Mouse (Mus musculus) heart, embryonic 16.5 days (tissue): ENCODE results near the gene Itsn2. TPM values are rescaled to one million over a fixed set of nuclear protein-coding genes. Genes with fewer than 3 reads are reported as not detected.

Experiments used
- ATAC-seq: fragments of 200-750 bp; cut with Nextera tagmentation; replicated peaks from 2 replicates; pipeline ENCODE4 v1.8.0; 2017; ENCODE audit warnings: moderate number of reproducible peaks; ENCODE audit not compliant: insufficient read depth, low FRiP score; ENCODE audit errors: extremely low read depth
- H3K27ac ChIP-seq: fragments of 300-500 bp; sonication (generic); 2 replicates; pipeline ENCODE4 v1.5.1; 2014; ENCODE audit warnings: mild to moderate bottlenecking, low read length, control low read depth, moderate library complexity
- H3K27me3 ChIP-seq: fragments of 300-500 bp; sonication (generic); 2 replicates; pipeline ENCODE4 v1.6.1; 2014; ENCODE audit warnings: low read length, mixed read lengths; ENCODE audit not compliant: control insufficient read depth, insufficient read depth
- H3K36me3 ChIP-seq: fragments of 300-500 bp; sonication (generic); 2 replicates; pipeline ENCODE4 v1.6.1; 2014; ENCODE audit not compliant: control insufficient read depth, insufficient read depth
- H3K4me1 ChIP-seq: fragments of 300-500 bp; sonication (generic); 2 replicates; pipeline ENCODE4 v1.6.1; 2014; ENCODE audit warnings: low read length, mixed read lengths; ENCODE audit not compliant: control insufficient read depth, insufficient read depth
- H3K4me2 ChIP-seq: fragments of 300-500 bp; sonication (generic); 2 replicates; pipeline ENCODE4 v1.6.1; 2014; ENCODE audit warnings: low read depth, mild to moderate bottlenecking, control low read depth, low read length
- H3K4me3 ChIP-seq: fragments of 300-500 bp; sonication (generic); 2 replicates; pipeline ENCODE4 v1.5.1; 2014; ENCODE audit warnings: mild to moderate bottlenecking, control low read depth, low read length
- H3K9ac ChIP-seq: fragments of 300-500 bp; sonication (generic); 2 replicates; pipeline ENCODE4 v1.6.1; 2014; ENCODE audit warnings: low read length, control low read depth
- H3K9me3 ChIP-seq: fragments of 300-500 bp; sonication (generic); replicated peaks from 2 replicates; pipeline ENCODE4 v1.6.1; 2016; ENCODE audit warnings: low read length; ENCODE audit not compliant: control insufficient read depth
- WGBS: fragments of 180-500 bp; shearing (Covaris S2); extraction: QIAGEN DNeasy Blood & Tissue Kit; methylation state at CpG from one replicate; pipeline ENCODE4 v1.1.7; 2014; 5-methylcytosine and 5-hydroxymethylcytosine counted together
- polyA plus RNA-seq: library from polyadenylated mRNA; unstranded; fragments of >200 nt; fragmentation: Nextera tagmentation; extraction: Ambion mirVana; gene quantifications from 2 replicates; pipeline ENCODE4 v1.2.1, GENCODE M21; 2015

Gene Itsn2
- polyA plus RNA-seq, 1 experiment from 2014 or later = 32.1 TPM

- Histone ChIP-seq H3K4me1 (peaks cover 12% of the 10 kb centered on the region), H3K36me3 (no peaks in the 10 kb centered on the region), H3K4me2 (peak overlapping the region; percentile 86), H3K27me3 (no peaks in the 10 kb centered on the region), H3K27ac (no peak overlapping the region), H3K9me3 (no peaks in the 10 kb centered on the region), H3K9ac (peak overlapping the region; percentile 95), H3K4me3 (peak overlapping the region; percentile 88)
- no peak for ATAC-seq
- WGBS = 58% methylated on average over 6 of the region's 6 CpGs
Measured at GRCm38 (mm10) chr12:4592025-4592424, 413 bp upstream of the Itsn2 start.

GRCm38 (mm10) chr12:4593166-4593929, 910 bp downstream of the Itsn2 start:
- Histone ChIP-seq H3K27ac (peak overlapping the region; percentile 92), H3K27me3 (no peaks in the 10 kb centered on the region), H3K9ac (peak overlapping the region; percentile 95), H3K4me3 (peak overlapping the region; percentile 88), H3K36me3 (no peaks in the 10 kb centered on the region), H3K4me2 (peak overlapping the region; percentile 86), H3K9me3 (no peaks in the 10 kb centered on the region), H3K4me1 (peaks cover 12% of the 10 kb centered on the region)
- peak; percentile 76 for ATAC-seq
- WGBS = under 1% methylated on average over 75 of the region's 80 CpGs

GRCm38 (mm10) chr12:4593930-4594391, 1.5 kb downstream of the Itsn2 start:
- H3K27ac ChIP-seq = peak overlapping the region; percentile 92; the same call in 1 of the 2 replicates
- no peaks in the 10 kb centered on the region for H3K27me3 ChIP-seq
- ATAC-seq = no peak
- no peaks in the 10 kb centered on the region for H3K9me3 ChIP-seq
- peak overlapping the region; percentile 95 for H3K9ac ChIP-seq
- H3K36me3 ChIP-seq = no peaks in the 10 kb centered on the region
- peaks cover 16% of the 10 kb centered on the region for H3K4me1 ChIP-seq
- WGBS = 52% methylated on average over 9 of the region's 9 CpGs
- H3K4me3 ChIP-seq = peak overlapping the region; percentile 88
- H3K4me2 ChIP-seq = peak overlapping the region; percentile 86

GRCm38 (mm10) chr12:4595055-4595454, 2.6 kb downstream of the Itsn2 start:
- peak overlapping the region; percentile 28 for H3K4me2 ChIP-seq
- no peak for ATAC-seq
- no peak overlapping the region for H3K4me3 ChIP-seq
- H3K27ac ChIP-seq = no peak overlapping the region
- H3K4me1 ChIP-seq = peaks cover 21% of the 10 kb centered on the region
- H3K9me3 ChIP-seq = no peaks in the 10 kb centered on the region
- 67% methylated on average over 6 of the region's 6 CpGs for WGBS
- H3K27me3 ChIP-seq = no peaks in the 10 kb centered on the region
- H3K9ac ChIP-seq = no peak overlapping the region
- no peaks in the 10 kb centered on the region for H3K36me3 ChIP-seq

GRCm38 (mm10) chr12:4598666-4599428, 6.4 kb downstream of the Itsn2 start:
- no peak overlapping the region for H3K9ac ChIP-seq
- H3K4me1 ChIP-seq = peaks cover 17% of the 10 kb centered on the region
- ATAC-seq = no peak
- WGBS = 62% methylated on average over 8 of the region's 8 CpGs
- H3K36me3 ChIP-seq = no peaks in the 10 kb centered on the region
- H3K9me3 ChIP-seq = no peaks in the 10 kb centered on the region
- H3K27me3 ChIP-seq = no peaks in the 10 kb centered on the region
- no peak overlapping the region for H3K4me3 ChIP-seq
- H3K4me2 ChIP-seq = no peak overlapping the region
- H3K27ac ChIP-seq = no peak overlapping the region

- no peak overlapping the region for H3K4me2 ChIP-seq
- H3K9ac ChIP-seq = no peak overlapping the region
- peaks cover 13% of the 10 kb centered on the region for H3K4me1 ChIP-seq
- H3K27ac ChIP-seq = no peak overlapping the region
- 78% methylated on average over 4 of the region's 4 CpGs for WGBS
- H3K9me3 ChIP-seq = no peaks in the 10 kb centered on the region
- H3K27me3 ChIP-seq = no peaks in the 10 kb centered on the region
- no peaks in the 10 kb centered on the region for H3K36me3 ChIP-seq
- no peak overlapping the region for H3K4me3 ChIP-seq
- no peak for ATAC-seq
Measured at GRCm38 (mm10) chr12:4599713-4600112, 7.3 kb downstream of the Itsn2 start.

- no peak for ATAC-seq
- 36% methylated on average over 3 of the region's 3 CpGs for WGBS
- no peak overlapping the region for H3K4me3 ChIP-seq
- H3K36me3 ChIP-seq = no peaks in the 10 kb centered on the region
- H3K27me3 ChIP-seq = no peaks in the 10 kb centered on the region
- no peak overlapping the region for H3K9ac ChIP-seq
- no peak overlapping the region for H3K27ac ChIP-seq
- H3K4me1 ChIP-seq = peaks cover 9% of the 10 kb centered on the region
- H3K9me3 ChIP-seq = no peaks in the 10 kb centered on the region
- no peak overlapping the region for H3K4me2 ChIP-seq
Measured at GRCm38 (mm10) chr12:4606625-4607024, 14.2 kb downstream of the Itsn2 start.

GRCm38 (mm10) chr12:4614722-4615121, 22.3 kb downstream of the Itsn2 start:
- Histone ChIP-seq H3K27ac (no peak overlapping the region), H3K27me3 (no peaks in the 10 kb centered on the region), H3K9ac (no peak overlapping the region), H3K4me1 (no peaks in the 10 kb centered on the region), H3K4me3 (no peak overlapping the region), H3K36me3 (no peaks in the 10 kb centered on the region), H3K4me2 (no peak overlapping the region), H3K9me3 (no peaks in the 10 kb centered on the region)
- WGBS = 52% methylated on average over 2 of the region's 2 CpGs
- ATAC-seq = no peak

GRCm38 (mm10) chr12:4624201-4624600, 31.8 kb downstream of the Itsn2 start:
- Histone ChIP-seq H3K9me3 (no peaks in the 10 kb centered on the region), H3K36me3 (peaks cover 9% of the 10 kb centered on the region), H3K4me3 (no peak overlapping the region), H3K9ac (no peak overlapping the region), H3K4me1 (no peaks in the 10 kb centered on the region), H3K27ac (no peak overlapping the region), H3K27me3 (no peaks in the 10 kb centered on the region), H3K4me2 (no peak overlapping the region)
- no peak for ATAC-seq
- WGBS = 54% methylated on average over 1 of the region's 1 CpGs
